Mouse (Mus musculus) midbrain, embryonic 15.5 days (tissue): ENCODE data around the gene Nek8. TPM values are rescaled to one million over a fixed set of nuclear protein-coding genes. Genes with fewer than 3 reads are reported as not detected.

Experiments used
- ATAC-seq: fragments of 200-750 bp; cut with Nextera tagmentation; replicated peaks from 2 replicates; pipeline ENCODE4 v1.8.0; 2017; ENCODE audit warnings: moderate TSS enrichment
- H3K27ac ChIP-seq: fragments of 300-500 bp; sonication (generic); 2 replicates; pipeline ENCODE4 v1.5.1; 2015; ENCODE audit warnings: mild to moderate bottlenecking, inconsistent platforms
- H3K27me3 ChIP-seq: fragments of 300-500 bp; sonication (generic); replicated peaks from 2 replicates; pipeline ENCODE4 v1.6.1; 2015; ENCODE audit warnings: inconsistent platforms
- H3K36me3 ChIP-seq: fragments of 300-500 bp; sonication (generic); replicated peaks from 2 replicates; pipeline ENCODE4 v1.6.1; 2015; ENCODE audit warnings: inconsistent platforms
- H3K4me1 ChIP-seq: fragments of 300-500 bp; sonication (generic); 2 replicates; pipeline ENCODE4 v1.6.1; 2015; ENCODE audit warnings: inconsistent platforms
- H3K4me2 ChIP-seq: fragments of 300-500 bp; sonication (generic); 2 replicates; pipeline ENCODE4 v1.6.1; 2015; ENCODE audit warnings: inconsistent platforms, mild to moderate bottlenecking, moderate library complexity
- H3K4me3 ChIP-seq: fragments of 300-500 bp; sonication (generic); 2 replicates; pipeline ENCODE4 v1.5.1; 2015; ENCODE audit warnings: mild to moderate bottlenecking, inconsistent platforms
- H3K9ac ChIP-seq: fragments of 300-500 bp; sonication (generic); 2 replicates; pipeline ENCODE4 v1.6.1; 2015; ENCODE audit warnings: mild to moderate bottlenecking, inconsistent platforms
- H3K9me3 ChIP-seq: fragments of 300-500 bp; sonication (generic); 2 replicates; pipeline ENCODE4 v1.6.1; 2016; ENCODE audit warnings: inconsistent platforms
- WGBS: fragments of 180-500 bp; shearing (Covaris S2); methylation state at CpG from one replicate; pipeline ENCODE4 v1.1.7; 2015; ENCODE audit warnings: mixed read lengths; 5-methylcytosine and 5-hydroxymethylcytosine counted together
- polyA plus RNA-seq: library from polyadenylated mRNA; unstranded; fragments of >200 nt; fragmentation: Nextera tagmentation; extraction: Ambion mirVana; gene quantifications from 2 replicates; pipeline ENCODE4 v1.2.1, GENCODE M21; 2015

Nek8 gene
- 6.5 and 7.3 TPM in 2 replicates for polyA plus RNA-seq

- H3K36me3 ChIP-seq, result peaks cover 17% of the 10 kb centered on the region
- H3K4me3 ChIP-seq, result peak within 1 kb of the TSS; percentile 59
- ATAC-seq, result peak; percentile 41
- H3K27ac ChIP-seq, result peak within 1 kb of the TSS; percentile 79
- peak within 1 kb of the TSS; percentile 34 for H3K9ac ChIP-seq
- no peaks in the 10 kb centered on the region for H3K9me3 ChIP-seq
- no peaks in the 10 kb centered on the region for H3K27me3 ChIP-seq
- H3K4me1 ChIP-seq, result peaks cover 42% of the 10 kb centered on the region
- peak within 1 kb of the TSS; percentile 76 for H3K4me2 ChIP-seq
- under 1% methylated on average over 32 of the region's 32 CpGs for whole genome bisulfite sequencing
These were observed at the start of gene Nek8, which contains the start of gene Tlcd1 for GRCm38 (mm10) chr11:78176402-78176862. Nek8 (minus strand) TSS chr11:78176675. Tlcd1 (plus strand) TSS chr11:78176711.

GRCm38 (mm10) chr11:78223586-78223985 is 47.1 kb upstream of the Nek8 start:
- Histone ChIP-seq H3K27me3 (no peaks in the 10 kb centered on the region), H3K4me1 (no peaks in the 10 kb centered on the region), H3K4me3 (no peak overlapping the region), H3K4me2 (no peak overlapping the region), H3K36me3 (peaks cover 83% of the 10 kb centered on the region), H3K9ac (no peak overlapping the region), H3K9me3 (no peaks in the 10 kb centered on the region), H3K27ac (no peak overlapping the region)
- WGBS, result 95% methylated on average over 4 of the region's 4 CpGs
- ATAC-seq, result no peak

- Histone ChIP-seq H3K4me3 (no peak overlapping the region), H3K27ac (no peak overlapping the region), H3K4me2 (no peak overlapping the region), H3K4me1 (no peaks in the 10 kb centered on the region), H3K27me3 (no peaks in the 10 kb centered on the region), H3K9me3 (no peaks in the 10 kb centered on the region), H3K9ac (no peak overlapping the region), H3K36me3 (peaks cover 80% of the 10 kb centered on the region)
- ATAC-seq, result no peak
- 91% methylated on average over 11 of the region's 11 CpGs for WGBS
These were observed 39.3 kb upstream of the Nek8 start for GRCm38 (mm10) chr11:78215709-78216317.

GRCm38 (mm10) chr11:78213086-78213817 is 36.8 kb upstream of the Nek8 start:
- Histone ChIP-seq H3K9me3 (no peaks in the 10 kb centered on the region), H3K36me3 (peaks cover 82% of the 10 kb centered on the region), H3K4me3 (no peak overlapping the region), H3K4me1 (no peaks in the 10 kb centered on the region), H3K27ac (no peak overlapping the region), H3K9ac (no peak overlapping the region), H3K4me2 (no peak overlapping the region), H3K27me3 (no peaks in the 10 kb centered on the region)
- no peak for ATAC-seq
- WGBS, result 96% methylated on average over 14 of the region's 14 CpGs

GRCm38 (mm10) chr11:78211513-78211912 is 35.0 kb upstream of the Nek8 start:
- Histone ChIP-seq H3K4me1 (no peaks in the 10 kb centered on the region), H3K9me3 (no peaks in the 10 kb centered on the region), H3K4me2 (no peak overlapping the region), H3K4me3 (no peak overlapping the region), H3K27me3 (no peaks in the 10 kb centered on the region), H3K27ac (no peak overlapping the region), H3K9ac (no peak overlapping the region), H3K36me3 (peaks cover 84% of the 10 kb centered on the region)
- 79% methylated on average over 5 of the region's 5 CpGs for WGBS
- ATAC-seq, result no peak

GRCm38 (mm10) chr11:78210615-78211014 is 34.1 kb upstream of the Nek8 start:
- no peak overlapping the region for H3K4me3 ChIP-seq
- H3K9ac ChIP-seq, result no peak overlapping the region
- no peak overlapping the region for H3K27ac ChIP-seq
- WGBS, result 84% methylated on average over 7 of the region's 7 CpGs
- no peaks in the 10 kb centered on the region for H3K27me3 ChIP-seq
- no peaks in the 10 kb centered on the region for H3K4me1 ChIP-seq
- no peak for ATAC-seq
- H3K36me3 ChIP-seq, result peaks cover 82% of the 10 kb centered on the region
- no peak overlapping the region for H3K4me2 ChIP-seq
- no peaks in the 10 kb centered on the region for H3K9me3 ChIP-seq

- H3K9ac ChIP-seq, result no peak overlapping the region
- H3K27ac ChIP-seq, result no peak overlapping the region
- 96% methylated on average over 6 of the region's 6 CpGs for whole genome bisulfite sequencing
- H3K9me3 ChIP-seq, result no peaks in the 10 kb centered on the region
- no peak overlapping the region for H3K4me3 ChIP-seq
- no peaks in the 10 kb centered on the region for H3K27me3 ChIP-seq
- no peaks in the 10 kb centered on the region for H3K4me1 ChIP-seq
- no peak overlapping the region for H3K4me2 ChIP-seq
- peaks cover 78% of the 10 kb centered on the region for H3K36me3 ChIP-seq
- no peak for ATAC-seq
These were observed 33.4 kb upstream of the Nek8 start for GRCm38 (mm10) chr11:78209886-78210285.

GRCm38 (mm10) chr11:78207190-78207589 is 30.7 kb upstream of the Nek8 start:
- H3K36me3 ChIP-seq, result peaks cover 60% of the 10 kb centered on the region
- no peak overlapping the region for H3K27ac ChIP-seq
- H3K4me1 ChIP-seq, result no peaks in the 10 kb centered on the region

GRCm38 (mm10) chr11:78205361-78206206 is 29.1 kb upstream of the Nek8 start:
- Histone ChIP-seq H3K27me3 (no peaks in the 10 kb centered on the region), H3K9ac (no peak overlapping the region), H3K9me3 (no peaks in the 10 kb centered on the region), H3K36me3 (peaks cover 48% of the 10 kb centered on the region), H3K4me2 (no peak overlapping the region), H3K4me3 (no peak overlapping the region), H3K27ac (0 out of 2 replicates have a peak overlapping the region, but pooled peaks have one; percentile 8), H3K4me1 (no peaks in the 10 kb centered on the region)
- ATAC-seq, result no peak
- 74% methylated on average over 13 of the region's 13 CpGs for WGBS

More at GRCm38 (mm10) chr11:78207190-78207589, 30.7 kb upstream of the Nek8 start:
- ATAC-seq, result no peak
- Histone ChIP-seq H3K9me3 (no peaks in the 10 kb centered on the region), H3K4me2 (no peak overlapping the region), H3K27me3 (no peaks in the 10 kb centered on the region), H3K9ac (no peak overlapping the region), H3K4me3 (no peak overlapping the region)
- WGBS, result 89% methylated on average over 7 of the region's 7 CpGs

GRCm38 (mm10) chr11:78204287-78204686 is 27.8 kb upstream of the Nek8 start:
- Histone ChIP-seq H3K9ac (no peak overlapping the region), H3K4me2 (no peak overlapping the region), H3K27me3 (no peaks in the 10 kb centered on the region), H3K27ac (no peak overlapping the region), H3K9me3 (no peaks in the 10 kb centered on the region), H3K4me3 (no peak overlapping the region), H3K36me3 (peaks cover 35% of the 10 kb centered on the region), H3K4me1 (no peaks in the 10 kb centered on the region)
- WGBS, result 70% methylated on average over 6 of the region's 6 CpGs
- no peak for ATAC-seq

- no peaks in the 10 kb centered on the region for H3K9me3 ChIP-seq
- H3K9ac ChIP-seq, result no peak overlapping the region
- H3K36me3 ChIP-seq, result peaks cover 20% of the 10 kb centered on the region
- no peak overlapping the region for H3K4me2 ChIP-seq
- no peaks in the 10 kb centered on the region for H3K27me3 ChIP-seq
- WGBS, result 91% methylated on average over 3 of the region's 3 CpGs
- ATAC-seq, result no peak
- no peaks in the 10 kb centered on the region for H3K4me1 ChIP-seq
- no peak overlapping the region for H3K27ac ChIP-seq
- no peak overlapping the region for H3K4me3 ChIP-seq
These were observed 25.9 kb upstream of the Nek8 start for GRCm38 (mm10) chr11:78202372-78202771.
